Mouse (Mus musculus) A20 (cell line): ENCODE measurements at regions not wholly inside any gene's neighbourhood (a gene's known extent, or its start where the extent isn't known, plus 50 kb on each side); places are given as distances from the start of the nearest gene placed in this dataset.

ENCODE experiments used
- DNase-seq: peaks from one replicate; pipeline ENCODE4 v3.0.0-alpha.2; 2011; ENCODE audit warnings: low read depth, low spot score

DNA sequence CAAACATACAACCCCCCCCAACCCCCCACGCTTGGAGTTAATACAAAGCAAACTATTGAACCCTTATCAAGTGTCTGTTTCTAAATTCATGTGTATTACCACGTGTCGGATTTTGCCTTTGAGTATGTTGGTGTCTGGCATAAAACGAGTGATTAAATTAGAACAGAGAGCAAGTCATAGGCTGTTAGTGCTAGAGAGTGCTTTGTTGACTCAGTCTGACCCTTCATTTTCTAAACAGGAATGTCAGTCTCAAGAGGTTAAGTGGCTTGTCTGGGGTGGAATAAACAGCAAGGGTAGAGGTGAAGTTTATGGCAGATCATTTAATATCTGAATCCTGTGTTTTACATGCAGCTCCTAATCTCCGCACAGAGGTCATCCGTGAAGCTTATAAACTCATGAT lies 104.1 kb downstream of the Uchl5 start:
- DNase-seq: no peak

DNA sequence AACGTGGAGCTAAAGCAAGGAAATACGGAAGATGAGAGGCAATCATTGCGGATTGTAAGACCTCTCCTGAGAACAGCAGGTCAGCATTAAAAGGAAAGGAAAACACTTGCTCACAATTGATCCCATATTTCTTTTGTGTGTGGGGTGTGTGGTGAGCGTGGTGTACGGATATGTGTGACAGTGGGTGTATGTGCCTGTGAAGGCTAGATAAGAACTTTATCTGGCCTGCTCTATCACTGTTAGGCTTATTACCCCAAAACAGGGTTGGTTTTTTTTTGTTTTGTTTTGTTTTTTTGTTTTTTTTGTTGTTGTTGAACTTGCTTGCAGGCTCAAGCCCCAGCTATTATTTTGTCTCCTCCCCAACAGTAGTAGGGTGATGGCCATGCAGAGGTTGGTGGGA lies 102.5 kb downstream of the Uchl5 start:
- no peak for DNase-seq

DNA sequence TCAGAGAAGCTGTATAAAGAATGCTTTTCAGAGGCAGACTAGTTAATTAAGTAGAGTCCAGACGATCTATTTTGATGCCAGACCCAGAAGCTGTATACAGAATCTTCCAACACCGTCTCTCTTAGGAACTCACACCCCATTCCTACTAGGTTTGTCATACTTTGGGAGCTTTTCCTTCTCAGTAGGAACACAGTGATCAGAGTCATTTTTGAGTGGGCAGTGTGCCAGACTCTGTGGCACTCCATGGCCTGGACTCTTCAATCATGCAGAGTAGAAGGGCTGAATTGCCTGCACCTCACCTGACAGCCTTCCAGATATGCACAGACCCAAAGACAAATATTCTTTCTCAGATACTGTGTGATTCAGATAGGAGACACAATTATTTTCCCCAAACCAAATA lies 101.2 kb downstream of the Uchl5 start:
- DNase-seq: no peak

DNA sequence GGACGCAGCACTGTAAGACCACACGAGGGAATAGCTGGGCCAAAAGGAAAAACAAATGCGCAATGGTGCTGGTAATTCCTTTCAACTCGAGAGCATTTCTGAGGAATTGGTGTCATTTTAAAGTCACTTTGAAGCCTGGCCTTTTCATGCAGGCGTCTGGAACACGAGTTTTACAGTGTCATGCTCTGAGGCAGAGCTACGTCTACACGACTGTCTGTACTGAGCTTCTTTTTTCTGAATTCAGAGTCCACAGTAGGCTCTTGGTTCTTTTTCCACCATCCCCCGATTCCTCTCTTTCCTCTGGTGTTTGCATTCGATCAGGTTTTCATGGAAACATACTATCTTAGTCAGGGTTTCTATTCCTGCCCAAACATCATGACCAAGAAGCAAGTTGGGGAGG lies 83.2 kb downstream of the Uchl5 start:
- no peak for DNase-seq

DNA sequence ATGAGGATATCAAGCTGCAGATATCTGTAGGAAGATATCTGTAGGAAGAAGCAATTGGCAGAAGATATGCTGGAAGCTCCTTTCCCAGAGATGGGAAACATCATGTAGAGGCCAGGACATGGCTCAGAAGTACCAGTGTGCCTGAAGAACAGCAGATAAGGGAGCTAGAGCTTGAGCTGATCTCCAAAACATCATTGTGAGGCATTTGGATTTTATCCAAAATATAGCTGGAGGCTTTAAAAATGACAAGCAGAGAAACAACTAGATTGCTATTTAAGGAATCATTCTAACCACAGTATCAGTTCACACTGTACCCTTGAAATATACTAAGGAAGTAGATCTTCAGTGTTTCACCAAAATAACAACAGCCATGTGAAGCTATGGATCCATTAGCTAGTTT lies 81.5 kb downstream of the Uchl5 start:
- no peak for DNase-seq
